In genomic region chr13:70963384-70963783, GRCm38 (mm10) we compare ENCODE assay signal across 10 mouse cellular contexts.
DNase-seq lines count a peak whose midpoint lies in the region; TF ChIP-seq lines count a peak whose summit lies in the region.
"Had no signal": no experiment of that assay in that cellular context is flagged by ENCODE, and none has a peak within 500 bp of the region (broad histone marks: within the 10 kb centered on the region; RNA-seq: fewer than 3 reads in every experiment).

No protein-coding gene starts in this region.

- H3K27ac ChIP-seq in gastrocnemius, adult 2 months = no peak overlapping the region
- H3K27ac ChIP-seq in testis, adult 2 months (ENCODE audit: control insufficient read depth, insufficient read depth, low read depth, low read length) = no peak overlapping the region
- H3K27ac ChIP-seq: embryonic facial prominence, embryonic 12.5 days; liver, embryonic 15.5 days had no signal

- H3K4me1 ChIP-seq in testis, adult 2 months (ENCODE audit: control insufficient read depth, insufficient read depth, low read length) = no peaks in the 10 kb centered on the region
- H3K4me1 ChIP-seq: embryonic facial prominence, embryonic 12.5 days; liver, embryonic 15.5 days had no signal

- peak; percentile 25 for TF ChIP-seq CTCF in gastrocnemius, adult 2 months (IDR thresholded peaks at IDR 0.05)
- TF ChIP-seq CTCF in testis, adult 2 months (IDR thresholded peaks at IDR 0.05; ENCODE audit: control insufficient read depth, insufficient read depth, insufficient replicate concordance, low read depth, low read length) = peak; percentile 34; the same call in 1 of the 2 replicates

- DNase-seq in gastrocnemius, adult 2 months = no peak
- no peak for DNase-seq in gastrocnemius, postnatal 25 days
- DNase-seq in layer of hippocampus, postnatal 10 days (ENCODE audit: low spot score in 2 of 2) = peak; percentile 24 to 37
- no peak for DNase-seq in layer of hippocampus, adult 9-11 months
- DNase-seq in testis, postnatal 14 days (ENCODE audit: low spot score) = no peak
- DNase-seq in testis, postnatal 10 days (ENCODE audit: low spot score) = peak; percentile 51
- no peak for DNase-seq in left cerebral cortex, adult 11 months (ENCODE audit: low spot score)

- H3K36me3 ChIP-seq in testis, adult 2 months (ENCODE audit: control insufficient read depth, insufficient read depth, low read length) = no peaks in the 10 kb centered on the region
- H3K36me3 ChIP-seq: embryonic facial prominence, embryonic 12.5 days; liver, embryonic 15.5 days had no signal

- no peaks in the 10 kb centered on the region for H3K27me3 ChIP-seq in testis, adult 2 months (ENCODE audit: control insufficient read depth, insufficient read depth, low read length)
- H3K27me3 ChIP-seq: embryonic facial prominence, embryonic 12.5 days; liver, embryonic 15.5 days had no signal

- H3K4me3 ChIP-seq in gastrocnemius, adult 2 months = no peak overlapping the region
- H3K4me3 ChIP-seq in testis, adult 2 months (ENCODE audit: control insufficient read depth, low read depth, low read length) = no peak overlapping the region
- H3K4me3 ChIP-seq: embryonic facial prominence, embryonic 12.5 days; liver, embryonic 15.5 days had no signal

- no peak for TF ChIP-seq POLR2A in testis, adult 2 months (IDR thresholded peaks at IDR 0.05; ENCODE audit: control insufficient read depth, low read depth, low read length)

- intact Hi-C loops in gastrocnemius, adult 2 months (cut with DNase I) = no loop called here

Comparison
In these comparisons a context has a peak if more than half of its experiments do, and no peak if none do; other contexts are left out.
1. DNase-seq: peak in layer of hippocampus, postnatal 10 days (2 of 2) and testis, postnatal 10 days (single experiment); none in gastrocnemius, adult 2 months (single experiment), gastrocnemius, postnatal 25 days (single experiment), layer of hippocampus, adult 9-11 months (single experiment), testis, postnatal 14 days (single experiment) and left cerebral cortex, adult 11 months (single experiment).